Mouse (Mus musculus) layer of hippocampus, adult 18-20 months (tissue): ENCODE measurements at regions not wholly inside any gene's neighbourhood (a gene's known extent, or its start where the extent isn't known, plus 50 kb on each side); places are given as distances from the start of the nearest gene placed in this dataset.

Experiments
- DNase-seq, 2 experiments: peaks; one replicate each; pipeline ENCODE4 v3.0.0; 2022; ENCODE audit warnings: low spot score in 2 of 2

DNA sequence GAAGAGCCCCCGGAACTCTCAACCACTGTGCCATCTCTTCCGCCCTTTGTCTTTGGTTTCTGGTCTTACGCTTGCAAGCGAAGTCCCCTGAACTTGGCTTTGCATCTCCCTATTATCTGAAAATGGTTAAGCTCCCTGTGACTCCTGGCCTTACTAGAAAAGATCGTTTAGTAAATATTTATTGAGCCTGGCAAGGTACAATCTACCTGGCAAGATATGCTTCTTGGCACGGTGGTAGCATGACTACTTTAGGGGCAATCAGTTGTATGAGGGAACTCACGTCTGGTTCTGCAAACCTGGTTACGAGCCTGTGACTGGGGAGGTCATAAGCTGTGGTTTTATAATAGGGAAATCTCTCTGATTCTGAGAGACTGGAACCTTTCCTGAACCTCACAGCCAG lies 103.4 kb upstream of the Hnrnpa3 start:
- DNase-seq = no peak

GRCm38 (mm10) chr2:75556744-75557143 lies 102.3 kb upstream of the Hnrnpa3 start:
- DNase-seq = no peak

- no peak for DNase-seq
These were observed 101.7 kb upstream of the Hnrnpa3 start for GRCm38 (mm10) chr2:75557392-75557791.

- no peak for DNase-seq
These were observed 99.1 kb upstream of the Hnrnpa3 start for GRCm38 (mm10) chr2:75559920-75560319.

DNA sequence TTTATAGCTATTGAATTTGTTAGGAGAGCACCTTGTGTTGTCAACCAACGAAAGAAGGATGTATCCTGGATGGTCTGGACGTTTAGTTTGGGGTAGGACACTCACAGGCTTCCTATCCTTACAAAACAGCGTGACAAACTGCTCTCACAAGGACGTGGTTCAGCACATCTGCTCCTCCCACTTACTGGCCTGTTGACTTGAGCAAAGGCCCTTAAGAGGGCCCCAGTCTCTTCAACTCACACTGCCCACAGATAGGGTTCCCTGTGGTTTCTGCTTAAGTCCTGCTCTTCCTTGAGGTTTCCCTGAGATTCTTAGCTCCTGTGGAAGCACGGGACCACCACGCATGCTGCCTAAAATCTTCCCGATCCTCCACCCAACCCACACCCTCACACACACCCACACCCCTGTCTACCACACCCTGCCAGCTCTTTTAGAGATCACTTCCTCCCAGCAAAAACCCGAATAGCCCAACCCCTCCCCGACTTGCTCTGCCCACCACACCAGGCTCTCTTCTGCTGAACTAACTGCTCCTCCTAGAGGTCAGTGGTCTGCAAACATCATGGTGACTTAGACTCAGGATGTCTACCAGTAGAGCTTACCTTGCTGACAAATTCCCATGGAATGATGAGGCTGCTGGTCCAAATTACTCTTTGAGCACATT lies 95.7 kb upstream of the Hnrnpa3 start:
- no peak for DNase-seq

DNA sequence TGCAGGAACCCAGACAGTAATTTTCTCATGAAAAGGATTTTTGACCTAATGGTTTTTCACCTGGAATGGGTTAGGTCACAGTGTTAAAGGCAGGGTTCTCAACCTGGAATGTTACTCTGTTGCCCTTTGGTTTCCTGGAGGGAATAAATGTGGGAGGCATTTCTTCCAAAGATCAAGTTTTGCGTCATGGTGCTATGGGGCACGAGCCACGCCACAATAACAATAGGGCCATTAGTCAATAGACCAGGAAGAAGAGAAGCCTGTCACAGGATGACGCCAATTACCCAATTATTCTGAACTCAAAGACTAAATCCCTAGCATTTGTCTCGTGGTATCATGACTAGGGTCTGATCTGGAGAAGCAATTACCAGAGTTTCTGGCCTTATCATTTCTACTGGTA lies 94.3 kb upstream of the Hnrnpa3 start:
- no peak for DNase-seq

GRCm38 (mm10) chr2:75567131-75567530 lies 91.9 kb upstream of the Hnrnpa3 start:
- no peak for DNase-seq

DNA sequence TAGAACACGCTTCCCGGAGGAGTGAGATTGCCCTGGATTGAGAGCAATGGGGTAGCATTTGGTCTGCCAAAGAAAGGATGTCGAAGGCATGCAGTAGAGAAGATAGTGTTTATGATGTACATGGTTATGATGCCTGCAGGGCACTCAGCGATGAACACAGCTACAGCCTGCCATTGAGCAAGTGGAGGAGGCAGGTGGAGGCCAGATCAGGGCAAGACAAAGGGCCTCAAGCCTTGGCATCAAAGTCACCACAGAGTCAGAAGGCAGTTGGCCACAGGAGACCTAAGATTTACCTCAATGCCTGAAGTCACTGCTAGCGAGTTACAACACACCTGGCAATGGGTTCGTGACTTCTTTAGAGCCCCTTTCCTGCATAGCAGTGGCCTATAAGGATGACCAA lies 89.3 kb upstream of the Hnrnpa3 start:
- no peak for DNase-seq

- DNase-seq = no peak
These were observed 88.8 kb upstream of the Hnrnpa3 start for GRCm38 (mm10) chr2:75570246-75570645.

GRCm38 (mm10) chr2:75584975-75585374 lies 74.1 kb upstream of the Hnrnpa3 start:
- DNase-seq = peak; percentile 11 to 45

DNA sequence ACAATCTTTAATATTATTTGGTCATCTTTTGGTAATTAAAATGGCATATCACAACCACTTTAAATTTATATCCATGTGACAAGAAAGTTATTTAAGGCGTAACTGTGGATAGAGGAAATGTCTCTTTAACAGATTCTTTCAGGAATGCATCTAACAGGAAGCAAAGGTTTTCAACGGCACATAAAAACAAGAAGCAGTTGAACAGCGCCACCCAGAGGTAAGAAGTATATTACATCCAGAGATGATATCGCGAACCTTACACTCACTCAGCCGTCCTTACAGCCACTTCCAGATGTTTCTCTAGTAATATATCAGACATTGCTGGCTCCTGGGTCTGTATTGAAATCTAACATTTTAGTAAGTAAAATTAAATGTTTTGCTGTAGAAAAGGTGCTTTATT lies 70.5 kb upstream of the Hnrnpa3 start:
- peak; percentile 19 to 89 for DNase-seq

- DNase-seq = peak in 1 of 2 experiments; percentile 34
These were observed 69.6 kb upstream of the Hnrnpa3 start for GRCm38 (mm10) chr2:75589452-75589851.

- DNase-seq = peak; percentile 67 to 90
These were observed 68.9 kb upstream of the Hnrnpa3 start for GRCm38 (mm10) chr2:75590175-75590574.

DNA sequence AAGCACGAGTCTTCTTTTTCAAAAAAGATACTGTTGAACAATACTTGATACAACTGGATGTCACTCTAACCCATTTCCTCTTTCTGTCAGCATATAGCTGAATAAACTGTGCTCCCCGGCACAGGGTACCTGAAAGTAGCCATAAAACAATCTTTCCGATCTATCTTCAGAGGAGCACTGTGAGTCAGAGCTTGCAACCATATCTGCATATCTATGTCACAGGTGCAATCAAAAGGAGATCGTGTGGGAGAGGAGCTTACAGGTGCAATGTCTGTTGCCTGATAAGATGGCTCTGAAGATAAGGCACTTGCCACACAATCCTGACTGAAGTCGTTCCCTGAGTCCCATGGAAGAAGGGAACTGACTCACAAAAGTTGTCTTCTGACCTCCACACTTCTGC lies 58.5 kb upstream of the Hnrnpa3 start:
- DNase-seq = no peak

GRCm38 (mm10) chr2:75603175-75603871 lies 55.7 kb upstream of the Hnrnpa3 start:
- peak; percentile 21 to 68 for DNase-seq

DNA sequence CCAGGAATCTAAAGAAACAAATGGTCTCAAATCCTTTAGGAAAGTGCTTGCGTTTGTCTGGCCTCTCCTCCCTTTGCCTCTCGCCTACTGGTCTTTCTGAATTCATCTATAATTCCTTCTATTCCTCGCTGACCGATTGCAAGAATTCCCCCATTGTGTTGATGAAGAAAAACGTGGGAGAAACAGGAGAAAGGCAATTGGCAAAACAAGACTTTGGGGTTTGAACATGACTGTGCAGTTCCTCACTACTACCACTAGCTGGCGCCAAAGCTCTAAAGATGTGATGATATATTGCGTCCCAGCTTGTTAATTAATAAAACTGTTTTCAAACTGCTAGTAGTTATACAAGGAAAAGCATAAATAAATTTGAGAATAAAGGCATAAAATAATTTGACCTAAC lies 53.4 kb upstream of the Hnrnpa3 start:
- peak; percentile 28 to 75 for DNase-seq

DNA sequence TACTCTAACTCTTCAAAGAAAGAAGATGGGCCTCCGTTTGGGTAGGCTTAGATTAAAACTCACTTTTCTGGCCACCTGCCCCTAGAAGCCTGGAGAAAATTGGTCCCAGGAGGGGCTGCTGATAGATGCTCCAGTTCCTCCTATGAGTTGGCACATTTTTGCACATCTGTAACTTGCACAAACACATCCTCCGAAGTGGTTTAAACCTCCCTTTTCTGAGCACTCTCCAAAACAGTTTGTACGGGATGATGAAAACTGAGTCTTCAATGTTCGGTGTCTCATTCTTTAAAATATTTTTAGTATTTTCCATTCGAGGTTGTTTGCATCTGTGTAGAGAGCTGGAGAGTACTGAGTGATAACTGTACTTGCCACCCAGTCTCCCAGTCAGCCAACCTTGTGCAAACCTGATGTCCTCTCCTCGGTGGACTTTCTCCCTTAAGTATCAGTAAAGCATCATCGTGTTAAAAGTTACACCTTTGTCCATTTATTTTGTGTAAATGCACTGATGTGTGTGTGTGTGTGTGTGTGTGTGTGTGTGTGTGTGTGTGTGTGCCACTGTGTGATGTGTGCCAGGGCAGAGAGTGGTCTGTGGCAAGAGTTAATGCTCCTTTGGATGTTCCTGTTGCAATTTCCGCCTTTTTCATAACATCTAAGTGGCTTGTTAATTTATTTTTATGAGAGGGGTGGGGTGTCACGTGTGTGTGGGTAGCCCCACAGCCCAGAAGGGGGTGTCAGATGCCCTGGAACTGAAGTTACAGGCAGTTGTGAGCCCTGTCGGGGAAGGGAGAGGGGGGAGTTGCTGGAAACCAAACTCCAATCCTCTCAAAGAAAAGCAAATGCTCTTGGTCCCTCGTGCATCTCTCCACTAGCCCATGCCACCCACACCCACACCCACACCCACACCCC lies 51.8 kb upstream of the Hnrnpa3 start:
- DNase-seq = no peak

DNA sequence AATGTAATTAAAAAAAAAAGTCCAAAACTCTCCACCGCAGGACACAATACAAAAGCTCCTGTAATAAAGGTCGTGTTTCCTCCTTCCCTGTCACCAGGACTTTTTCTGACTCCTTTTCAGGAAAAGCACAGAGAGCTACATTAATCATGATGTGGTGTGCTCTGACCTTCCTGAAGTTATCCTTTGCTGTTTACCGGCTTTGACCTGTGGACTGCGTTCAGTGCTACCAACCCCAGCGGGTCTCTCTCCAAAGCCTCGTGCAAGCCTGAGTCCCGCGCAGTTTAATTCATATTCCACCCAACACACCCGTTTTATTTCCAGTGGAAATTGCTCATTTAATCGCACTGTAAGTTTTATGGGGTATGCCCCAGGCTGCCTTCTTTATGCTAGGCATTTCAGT lies 51.1 kb upstream of the Hnrnpa3 start:
- no peak for DNase-seq

GRCm38 (mm10) chr2:75608482-75608881 lies 50.6 kb upstream of the Hnrnpa3 start:
- DNase-seq = no peak

DNA sequence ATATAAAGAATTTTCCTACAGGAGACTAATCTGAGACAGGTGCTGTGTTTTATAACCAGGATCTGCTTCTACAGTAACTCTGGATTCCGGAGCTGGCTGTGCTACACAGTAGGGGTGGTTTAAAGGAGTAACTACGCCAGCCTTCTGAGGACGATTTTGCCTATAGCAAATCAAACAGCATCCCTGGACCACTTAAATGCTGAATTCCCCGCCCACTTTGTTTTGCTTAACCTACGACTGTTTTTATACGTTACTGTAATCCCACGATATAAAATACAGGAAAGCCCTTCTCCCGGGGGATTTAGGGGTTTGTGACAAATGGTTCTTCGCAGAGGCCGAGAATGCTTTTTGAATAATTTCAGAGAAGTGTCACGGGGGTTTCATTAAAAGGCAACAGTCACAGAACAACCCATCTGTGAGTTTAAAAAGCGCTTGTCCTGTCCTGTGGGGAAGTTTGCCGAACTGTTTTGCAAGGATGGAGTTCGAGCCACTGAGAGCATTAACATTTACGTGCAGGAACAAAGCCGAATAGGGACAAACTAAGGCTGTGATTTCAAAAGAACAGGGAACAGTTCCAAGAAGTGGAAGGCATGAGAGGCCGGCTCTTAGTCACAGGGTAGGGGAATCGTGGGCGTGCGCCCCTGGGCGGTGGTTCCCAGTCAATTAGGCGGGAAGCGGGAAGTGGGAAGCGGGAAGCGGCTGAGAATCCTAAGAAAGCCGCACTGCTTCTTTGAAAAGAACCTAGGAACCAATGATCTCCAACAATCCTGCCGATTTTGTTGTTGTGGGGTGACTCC lies 49.7 kb upstream of the Hnrnpa3 start:
- no peak for DNase-seq
